Mouse (Mus musculus): Measurements from ENCODE around the gene Gm21985.
"Not testable (repeated sequence)": the region's sequence is repeated elsewhere in the genome, so short reads cannot be mapped to it uniquely, and the experiment has no call there.

Gene Gm21985

GRCm38 (mm10) chr2:112265448-112266241 is 469 bp upstream of the Gm21985 start, which contains the start of gene Slc12a6:
Gene Slc12a6 (plus strand): TSS chr2:112265825.
- in situ Hi-C loops (cut with MboI) = no loop called here

DNA sequence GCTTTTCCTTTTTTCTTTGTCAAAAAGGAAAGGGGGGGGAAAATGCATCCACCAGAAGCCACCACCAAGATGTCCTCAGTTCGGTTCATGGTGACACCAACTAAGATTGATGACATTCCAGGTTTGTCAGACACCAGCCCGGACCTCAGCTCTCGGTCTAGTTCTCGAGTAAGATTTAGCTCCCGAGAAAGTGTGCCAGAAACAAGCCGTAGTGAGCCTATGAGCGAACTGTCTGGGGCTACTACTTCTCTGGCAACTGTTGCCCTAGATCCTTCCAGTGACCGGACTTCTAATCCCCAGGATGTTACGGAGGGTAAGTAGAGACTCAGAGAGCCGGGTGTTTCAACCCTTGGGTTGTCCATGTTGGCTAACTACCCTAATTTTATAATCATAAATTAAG is 666 bp downstream of the Gm21985 start:
- in situ Hi-C loops (cut with MboI) = no loop called here

GRCm38 (mm10) chr2:112267547-112268269 is 1.6 kb downstream of the Gm21985 start:
- in situ Hi-C loops (cut with MboI) = no loop called here

DNA sequence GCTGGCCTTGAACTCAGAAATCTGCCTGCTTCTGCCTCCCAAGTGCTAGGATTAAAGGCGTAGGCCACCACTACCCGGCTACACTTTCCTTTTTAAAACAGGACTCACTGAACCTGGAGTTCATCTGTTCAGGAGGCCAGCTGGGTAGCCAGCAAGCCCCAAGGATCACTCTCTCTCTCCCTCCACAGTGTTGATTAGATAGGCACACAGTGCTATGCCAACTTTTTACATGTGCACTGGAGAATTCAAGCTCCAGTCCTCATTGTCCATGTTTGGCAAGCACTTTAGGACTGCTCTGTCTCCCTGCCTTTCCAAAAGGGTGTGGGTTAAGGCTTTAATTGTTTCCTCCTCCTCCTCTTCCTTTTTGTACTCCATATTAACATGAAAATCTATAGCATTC is 3.9 kb downstream of the Gm21985 start:
- in situ Hi-C loops (cut with MboI) = no loop called here

DNA sequence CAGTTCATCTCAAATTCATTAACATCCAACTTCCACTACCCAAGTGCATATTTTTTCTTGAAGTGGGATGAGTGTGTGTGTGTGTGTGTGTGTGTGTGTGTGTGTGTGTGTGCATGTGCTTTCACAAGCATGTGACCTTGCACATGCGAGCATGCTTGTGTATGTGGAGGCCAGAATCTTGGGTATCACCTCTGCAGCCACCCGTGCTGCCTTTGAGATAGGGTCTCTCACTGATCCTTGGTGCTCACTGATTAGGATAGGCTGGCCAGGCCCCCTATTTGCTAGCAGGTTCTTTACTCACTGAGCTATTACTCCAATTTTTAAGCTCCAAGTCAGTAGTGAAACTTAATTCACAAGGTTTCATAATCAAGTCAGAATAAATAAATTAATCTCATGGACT is 6.8 kb downstream of the Gm21985 start:
- in situ Hi-C loops (cut with MboI) = no loop called here

DNA sequence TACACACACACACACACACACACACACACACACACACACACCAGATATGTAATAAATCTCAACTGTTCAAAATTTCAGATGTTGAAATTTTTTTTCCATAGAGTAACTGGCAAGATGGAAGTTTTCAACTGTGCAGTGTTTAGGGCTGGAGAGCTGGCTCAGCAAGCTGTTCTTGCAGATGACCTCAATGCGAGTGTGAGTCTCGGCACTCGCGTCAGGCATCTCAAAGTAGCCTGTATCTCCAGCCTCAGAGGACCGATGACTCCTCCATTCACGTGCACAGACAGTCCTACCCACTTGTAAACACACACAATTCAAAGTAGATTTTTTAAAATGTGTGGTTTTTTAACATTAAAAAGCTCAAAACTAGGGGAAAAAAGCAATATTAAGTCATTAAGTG is 7.4 kb downstream of the Gm21985 start:
- in situ Hi-C loops (cut with MboI) = no loop called here

DNA sequence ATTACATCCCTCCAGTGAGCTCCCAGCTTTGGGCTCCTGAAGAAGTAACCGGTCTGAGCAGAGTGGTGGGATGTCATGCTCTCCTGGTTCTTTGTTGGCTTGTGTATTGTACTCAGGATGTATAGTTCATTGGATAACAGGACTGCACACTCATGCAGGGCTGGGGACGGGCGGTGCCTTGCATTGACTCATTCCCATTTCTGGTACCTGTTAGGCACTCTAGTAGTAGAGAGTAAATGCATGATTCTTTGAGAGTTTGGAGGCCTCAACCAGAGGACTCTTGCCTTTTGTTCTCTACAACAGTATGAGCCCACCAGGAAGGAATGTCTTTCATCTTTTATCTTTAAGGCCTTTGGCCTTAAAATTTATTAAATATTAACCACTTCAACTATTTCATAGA is 10.8 kb downstream of the Gm21985 start:
- in situ Hi-C loops (cut with MboI) = no loop called here

DNA sequence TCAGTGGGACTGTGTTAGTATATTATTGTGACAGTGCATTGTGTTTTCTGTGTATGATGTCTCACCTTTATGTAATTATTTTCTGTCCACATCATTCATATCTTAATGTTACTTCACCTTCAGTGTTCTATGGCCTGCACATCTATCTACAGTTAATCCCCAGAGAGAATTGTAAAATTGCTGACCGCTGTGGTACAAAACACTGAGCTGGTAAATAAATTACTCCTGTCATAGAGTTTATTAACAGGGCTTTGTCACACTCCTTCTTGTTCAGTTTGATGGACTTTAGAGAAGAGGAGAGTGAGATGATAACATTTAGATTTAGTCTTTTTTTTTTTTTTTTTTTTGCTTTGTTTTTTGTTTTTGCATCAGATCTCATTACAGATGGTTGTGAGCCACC is 16.7 kb downstream of the Gm21985 start:
- in situ Hi-C loops (cut with MboI) = no loop called here

- in situ Hi-C loops (cut with MboI) = no loop called here
Observed at GRCm38 (mm10) chr2:112284363-112285030, 18.4 kb downstream of the Gm21985 start.

GRCm38 (mm10) chr2:112285031-112285390 is 18.9 kb downstream of the Gm21985 start:
- in situ Hi-C loops (cut with MboI) = no loop called here

DNA sequence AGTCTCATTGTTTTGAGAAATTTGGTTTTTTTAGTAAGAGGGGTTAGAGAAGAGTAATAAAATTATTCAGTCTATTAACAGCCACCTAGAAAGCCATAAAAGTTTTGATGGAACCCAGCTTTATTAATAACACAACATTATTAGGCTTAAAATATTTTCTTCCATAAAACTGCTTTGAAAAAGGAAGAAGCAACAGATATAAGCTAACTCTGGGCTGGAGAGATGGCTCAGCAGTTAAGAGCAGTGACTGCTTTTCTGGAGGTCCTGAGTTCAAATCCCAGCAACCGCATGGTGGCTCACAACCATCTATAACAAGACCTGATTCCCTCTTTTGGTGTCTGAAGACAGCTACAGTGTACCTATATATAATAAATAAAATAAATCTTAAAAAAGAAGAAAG is 19.9 kb downstream of the Gm21985 start:
- in situ Hi-C loops (cut with MboI) = not testable (repeated sequence)

GRCm38 (mm10) chr2:112287059-112287458 is 20.9 kb downstream of the Gm21985 start:
- in situ Hi-C loops (cut with MboI) = no loop called here

GRCm38 (mm10) chr2:112289507-112289906 is 23.4 kb downstream of the Gm21985 start:
- in situ Hi-C loops (cut with MboI) = no loop called here

DNA sequence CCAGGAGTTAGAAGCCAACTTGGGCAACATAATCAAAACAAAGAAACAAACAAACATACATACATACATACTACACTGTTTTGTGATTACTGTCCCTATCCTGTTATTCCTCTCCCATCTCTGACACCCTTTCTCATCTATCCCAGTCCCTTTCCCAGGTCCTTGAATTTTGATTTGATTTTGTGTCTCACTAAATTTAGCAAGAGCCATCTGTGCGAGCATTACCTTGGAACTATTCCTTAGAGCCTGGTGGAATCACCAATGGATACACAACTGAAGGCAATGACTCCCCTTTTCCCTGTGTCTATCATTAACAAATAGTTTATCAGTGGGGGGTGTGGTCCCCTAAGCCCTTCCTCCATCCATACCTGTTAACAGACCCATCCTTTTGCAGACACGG is 26.7 kb downstream of the Gm21985 start:
- in situ Hi-C loops (cut with MboI) = no loop called here

DNA sequence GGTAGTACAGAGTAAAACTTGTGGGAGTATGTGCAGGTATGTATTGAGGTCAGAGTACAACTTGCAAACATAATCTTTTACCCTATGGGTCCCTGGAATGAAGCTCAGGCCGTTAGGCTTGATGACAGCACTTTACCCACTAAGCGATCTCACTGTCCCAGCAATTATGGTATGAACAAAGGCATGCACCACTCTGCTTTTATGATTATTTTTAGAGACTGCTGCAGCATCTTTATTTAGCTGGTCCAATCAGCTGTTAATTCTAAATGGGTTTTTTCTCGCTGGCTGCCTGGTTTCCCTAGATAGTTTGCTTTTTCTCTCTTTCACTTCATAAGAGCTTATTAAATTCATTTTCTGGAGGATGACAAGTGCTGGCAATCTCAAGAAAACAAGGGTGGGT is 30.1 kb downstream of the Gm21985 start:
- in situ Hi-C loops (cut with MboI) = no loop called here

DNA sequence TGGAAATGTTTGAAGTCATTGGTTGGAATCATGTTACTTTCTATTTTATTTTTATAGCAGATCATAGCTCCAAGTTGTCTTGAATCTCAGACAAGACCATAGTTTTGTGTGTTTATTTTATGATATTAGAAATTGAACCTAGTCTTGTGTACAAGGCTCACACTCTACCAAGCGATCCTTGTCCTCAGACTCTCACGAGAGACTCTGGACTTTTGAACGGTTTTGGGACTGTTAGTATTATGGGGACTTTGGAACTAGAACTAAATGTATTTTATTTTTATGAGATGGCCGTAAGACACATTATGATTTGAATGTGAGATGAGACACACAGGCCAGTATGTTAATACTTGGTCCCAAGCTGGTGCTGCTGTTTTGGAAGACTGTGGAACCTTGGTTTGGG is 32.1 kb downstream of the Gm21985 start:
- in situ Hi-C loops (cut with MboI) = no loop called here

GRCm38 (mm10) chr2:112308671-112309070 is 42.6 kb downstream of the Gm21985 start:
- in situ Hi-C loops (cut with MboI) = no loop called here

- in situ Hi-C loops (cut with MboI) = no loop called here
Observed at GRCm38 (mm10) chr2:112309161-112309600, 43.1 kb downstream of the Gm21985 start.

DNA sequence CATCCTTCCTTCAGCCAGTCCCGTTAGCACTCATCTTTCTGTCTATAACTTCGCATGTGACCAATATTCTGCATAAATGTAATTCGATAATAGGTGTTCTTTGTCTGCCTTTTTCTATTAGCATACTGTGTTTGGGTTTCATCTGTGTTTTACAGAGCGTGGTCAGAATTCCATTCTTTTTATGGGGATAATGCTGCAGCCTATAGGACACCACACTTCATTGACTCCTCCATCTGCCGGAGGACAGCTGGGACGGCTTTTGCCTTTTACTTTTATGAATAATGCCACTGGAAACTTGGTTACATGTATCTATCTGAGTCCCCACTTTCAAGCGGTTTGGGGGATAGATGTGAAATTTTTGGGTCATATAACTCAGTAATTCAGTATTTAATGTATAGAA is 49.5 kb downstream of the Gm21985 start:
- in situ Hi-C loops (cut with MboI) = no loop called here

- in situ Hi-C loops (cut with MboI) = no loop called here
Observed at GRCm38 (mm10) chr2:112318227-112318626, 52.1 kb downstream of the Gm21985 start.

- in situ Hi-C loops (cut with MboI) = no loop called here
Observed at GRCm38 (mm10) chr2:112318905-112319304, 52.8 kb downstream of the Gm21985 start.

DNA sequence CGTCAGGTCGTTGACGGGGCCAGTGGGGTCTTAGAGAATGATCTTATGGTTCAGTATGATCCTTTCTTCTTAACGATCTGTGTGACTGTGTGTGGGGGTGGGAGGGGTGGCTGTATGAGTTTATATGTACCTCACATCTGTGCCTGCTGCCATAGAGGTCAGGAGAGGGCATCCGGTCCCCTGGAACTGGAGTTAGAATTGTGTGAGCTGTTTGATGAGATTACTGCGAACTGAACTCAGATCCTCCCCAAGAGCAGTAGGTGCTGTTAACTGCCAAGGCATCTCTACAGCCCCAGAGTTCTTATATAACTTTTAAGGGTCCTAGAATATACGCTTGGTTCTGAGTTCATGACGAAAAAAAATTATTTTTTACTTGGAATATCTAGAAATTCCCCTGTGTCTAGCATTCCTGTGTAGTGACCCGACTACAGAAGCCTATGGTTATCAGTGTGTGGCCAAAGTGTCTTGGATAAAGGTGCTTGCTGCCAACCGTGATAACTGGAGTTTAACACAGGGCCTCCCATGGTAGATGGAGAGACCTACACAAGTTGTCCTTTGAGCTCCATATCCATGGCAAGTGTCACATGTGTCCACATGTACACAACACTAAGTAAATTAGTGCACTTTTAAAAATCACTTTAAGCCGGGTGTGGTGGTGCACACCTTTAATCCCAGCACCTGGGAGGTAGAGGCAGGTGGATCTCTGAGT is 62.1 kb downstream of the Gm21985 start:
- in situ Hi-C loops (cut with MboI) = no loop called here

Data from mature B cell (primary cell).